Mouse (Mus musculus) small intestine, adult 2 months (tissue): ENCODE data around the gene Pepd.

ENCODE experiments used
- CTCF ChIP-seq: fragments of 200-500 bp; IDR thresholded peaks from 2 replicates; pipeline ENCODE4 v1.5.1; 2012; ENCODE audit warnings: low read depth, mild to moderate bottlenecking, control low read depth, inconsistent platforms, low read length, moderate library complexity, mixed read lengths; ENCODE audit not compliant: insufficient replicate concordance, insufficient read length; ENCODE audit errors: extremely low read depth
- POLR2A ChIP-seq: fragments of 200-500 bp; IDR thresholded peaks from 2 replicates; pipeline ENCODE4 v1.6.1; 2012; ENCODE audit warnings: low read depth, mild to moderate bottlenecking, control low read depth, inconsistent platforms, low read length, moderate library complexity

- TF ChIP-seq POLR2A: peak; percentile 72
- TF ChIP-seq CTCF: no peak
Measured at GRCm38 (mm10) chr7:34911919-34912897, at the start of gene Pepd.
